Mouse (Mus musculus) A20 (cell line): Measurements from ENCODE around the gene Cipc.
A peak's percentile ranks its signal among the peaks of the same experiment; 100 is the strongest.

Experiments
- DNase-seq: peaks from one replicate; pipeline ENCODE4 v3.0.0-alpha.2; 2011; ENCODE audit warnings: low read depth, low spot score

Cipc gene

GRCm38 (mm10) chr12:86989378-86989777 is 42.5 kb downstream of the Cipc start:
- DNase-seq: no peak

GRCm38 (mm10) chr12:86989890-86990754 is 43.3 kb downstream of the Cipc start, which contains the start of gene Zdhhc22:
Gene Zdhhc22, minus strand, starts transcription at chr12:86990430.
- DNase-seq: no peak

GRCm38 (mm10) chr12:86990755-86991110 is 43.9 kb downstream of the Cipc start:
- no peak for DNase-seq

GRCm38 (mm10) chr12:86994166-86994565 is 47.3 kb downstream of the Cipc start:
- DNase-seq: no peak

GRCm38 (mm10) chr12:86994776-86995175 is 47.9 kb downstream of the Cipc start:
- DNase-seq: no peak

- DNase-seq: no peak
These were observed 49.1 kb downstream of the Cipc start for GRCm38 (mm10) chr12:86995931-86996330.

- DNase-seq: no peak
These were observed 51.9 kb downstream of the Cipc start for GRCm38 (mm10) chr12:86998699-86999098.

GRCm38 (mm10) chr12:86999283-86999820 is 52.5 kb downstream of the Cipc start:
- no peak for DNase-seq

- DNase-seq: peak; percentile 45
These were observed 53.5 kb downstream of the Cipc start for GRCm38 (mm10) chr12:87000151-87000839.

GRCm38 (mm10) chr12:87000840-87001176 is 54.0 kb downstream of the Cipc start:
- DNase-seq: no peak

GRCm38 (mm10) chr12:87002209-87002608 is 55.4 kb downstream of the Cipc start:
- DNase-seq: no peak

- no peak for DNase-seq
These were observed 56.0 kb downstream of the Cipc start for GRCm38 (mm10) chr12:87002815-87003214.

- no peak for DNase-seq
These were observed 56.8 kb downstream of the Cipc start for GRCm38 (mm10) chr12:87003606-87004005.

- no peak for DNase-seq
These were observed 57.8 kb downstream of the Cipc start for GRCm38 (mm10) chr12:87004596-87004995.
